Mouse (Mus musculus): ENCODE results near the gene Rps12-ps3. TPM values are rescaled to one million over a fixed set of nuclear protein-coding genes. Genes with fewer than 3 reads are reported as not detected.

Rps12-ps3 gene
- polyA plus RNA-seq, 2 experiments: 54.2 to 266 TPM

- Histone ChIP-seq H3K4me2 (replicated peaks; ENCODE audit: low read depth, low read length, severe bottlenecking) (no peak overlapping the region), H3K4me1 (ENCODE audit: control insufficient read depth, insufficient read depth, low read length) (no peaks in the 10 kb centered on the region), H3K27ac (replicated peaks; ENCODE audit: low read depth, low read length) (no peak overlapping the region), H3K4me3 (replicated peaks; ENCODE audit: low read length) (no peak overlapping the region), H3K27me3 (ENCODE audit: control insufficient read depth, insufficient read depth, low read length) (no peaks in the 10 kb centered on the region), H3K9me3 (ENCODE audit: control insufficient read depth, low read length) (no peaks in the 10 kb centered on the region), H3K36me3 (ENCODE audit: control insufficient read depth, insufficient read depth, low read length) (no peaks in the 10 kb centered on the region), H3K9ac (ENCODE audit: low read depth, low read length, severe bottlenecking) (no peak overlapping the region)
- DNase-seq (ENCODE audit: low spot score): no peak
- 79% methylated on average over 4 of the region's 4 CpGs for WGBS
- ATAC-seq (ENCODE audit: low FRiP score, low read depth): no peak
- no peak for TF ChIP-seq POLR2A (IDR thresholded peaks at IDR 0.05; ENCODE audit: borderline replicate concordance, extremely low read depth, insufficient read depth, insufficient read length)
These were observed 48.9 kb downstream of the Rps12-ps3 start for GRCm38 (mm10) chr19:59371016-59371415.

Other genes starting within 250 kb of the Rps12-ps3 start
- gene Shtn1, start 246.2 kb upstream of the Rps12-ps3 start, polyA plus RNA-seq (2012; rRNA removed): 2.2 and 3.2 TPM in 2 replicates
- gene Shtn1, start 246.2 kb upstream of the Rps12-ps3 start, polyA plus RNA-seq (2014; fragmentation: Nextera tagmentation; extraction: Ambion mirVana): 3.3 and 3.7 TPM in 2 replicates
- gene Vax1, start 152.2 kb upstream of the Rps12-ps3 start, polyA plus RNA-seq (2012; rRNA removed): 0.11 and 0.32 TPM in 2 replicates
- gene Vax1, start 152.2 kb upstream of the Rps12-ps3 start, polyA plus RNA-seq (2014; fragmentation: Nextera tagmentation; extraction: Ambion mirVana): 0.18 TPM in 1 of 2 replicates, not detected in the other
- not detected in 2 replicates for gene Kcnk18, start 103.1 kb upstream of the Rps12-ps3 start, polyA plus RNA-seq (2012; rRNA removed)
- not detected in 2 replicates for gene Kcnk18, start 103.1 kb upstream of the Rps12-ps3 start, polyA plus RNA-seq (2014; fragmentation: Nextera tagmentation; extraction: Ambion mirVana)
- 2.5 and 2.6 TPM in 2 replicates for gene Slc18a2, start 61.4 kb upstream of the Rps12-ps3 start, polyA plus RNA-seq (2012; rRNA removed)
- gene Slc18a2, start 61.4 kb upstream of the Rps12-ps3 start, polyA plus RNA-seq (2014; fragmentation: Nextera tagmentation; extraction: Ambion mirVana): 8.2 TPM in 2 replicates
- 11.9 and 13.2 TPM in 2 replicates for gene Pdzd8, start 23.5 kb downstream of the Rps12-ps3 start, polyA plus RNA-seq (2012; rRNA removed)
- 15.3 and 19.1 TPM in 2 replicates for gene Pdzd8, start 23.5 kb downstream of the Rps12-ps3 start, polyA plus RNA-seq (2014; fragmentation: Nextera tagmentation; extraction: Ambion mirVana)
- gene Emx2, start 136.1 kb downstream of the Rps12-ps3 start, polyA plus RNA-seq (2012; rRNA removed): 17.3 and 20.5 TPM in 2 replicates
- 13.1 and 16.1 TPM in 2 replicates for gene Emx2, start 136.1 kb downstream of the Rps12-ps3 start, polyA plus RNA-seq (2014; fragmentation: Nextera tagmentation; extraction: Ambion mirVana)

All from limb, embryonic 14.5 days (tissue).